Mouse (Mus musculus): ENCODE measurements around the gene Ttc39b.

Ttc39b gene

GRCm38 (mm10) chr4:83186448-83186847, 137.6 kb downstream of the Ttc39b start:
- no peak for DNase-seq (ENCODE audit: low spot score in 2 of 2)

DNA sequence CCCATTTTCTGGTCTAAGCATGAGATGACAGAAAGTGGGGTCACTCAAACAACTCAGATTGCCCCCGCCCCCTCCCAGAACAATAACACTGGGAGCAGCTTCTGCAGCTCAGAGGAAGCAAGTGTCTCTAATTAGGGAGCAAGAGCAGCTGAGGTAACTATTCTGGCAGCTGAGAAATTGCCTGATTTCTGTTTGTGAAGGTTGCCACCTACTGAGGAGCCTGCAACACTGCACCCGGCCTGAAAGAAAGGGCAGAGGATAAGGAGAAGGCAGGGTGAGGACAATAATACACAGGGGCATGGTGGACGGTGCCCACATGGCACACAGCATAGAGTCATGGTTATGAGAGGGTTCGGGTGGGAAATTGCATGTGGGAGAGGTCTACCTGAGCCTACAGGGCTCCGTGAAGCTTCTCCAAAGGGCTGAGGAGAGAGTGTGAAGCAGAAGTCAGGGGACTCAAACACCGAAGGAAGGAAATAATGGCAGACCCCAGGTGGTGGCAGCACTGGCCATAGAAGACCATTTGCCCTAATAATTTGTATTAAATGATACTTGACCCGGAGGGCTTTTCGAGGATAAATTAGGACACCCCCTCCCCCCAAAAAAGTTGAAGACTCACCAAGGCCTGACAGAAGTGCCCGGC, 140.6 kb downstream of the Ttc39b start:
- DNase-seq (ENCODE audit: low spot score in 2 of 2) = peak; percentile 64 to 70

DNA sequence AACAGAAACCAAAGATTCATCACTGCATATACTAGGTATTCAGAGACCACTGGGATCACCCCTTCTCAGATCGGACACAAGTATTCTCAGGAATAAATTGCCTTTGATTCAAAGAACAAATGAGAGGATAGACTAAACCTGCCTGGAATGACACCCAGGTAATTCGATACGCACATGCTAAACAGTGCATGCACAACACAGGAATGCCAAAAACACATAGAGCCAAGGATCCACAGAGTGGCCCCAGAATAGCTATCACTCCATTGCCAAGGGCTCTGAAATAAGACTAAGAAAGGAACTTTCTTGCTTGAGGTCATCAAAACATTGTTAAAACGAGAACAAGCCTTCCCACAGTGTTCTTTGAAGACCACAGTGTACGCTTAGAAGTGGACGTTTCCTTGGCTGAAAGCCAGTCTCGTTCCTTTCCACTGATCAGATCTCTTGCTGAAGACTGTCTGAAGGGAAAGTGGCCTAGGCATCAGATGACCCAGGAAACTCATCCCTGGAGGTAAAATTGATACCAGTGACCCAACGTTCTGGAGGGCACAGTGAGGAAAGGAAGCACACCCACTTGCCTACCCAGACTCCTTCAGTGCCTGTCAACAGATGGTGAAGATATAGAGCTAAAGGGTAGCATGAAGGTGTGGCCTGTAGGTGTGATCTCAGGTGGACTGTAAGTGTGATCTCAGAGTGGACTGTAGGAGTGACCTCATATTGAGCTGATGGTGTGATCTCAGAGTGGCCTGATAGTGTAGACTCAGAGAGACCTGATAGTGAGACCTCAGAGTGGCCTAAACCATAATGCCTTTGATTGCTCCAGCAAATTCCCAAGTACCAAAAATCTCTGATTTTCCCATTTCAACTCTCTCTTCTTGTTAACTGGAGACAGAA, 141.6 kb downstream of the Ttc39b start:
- no peak for DNase-seq (ENCODE audit: low spot score in 2 of 2)

DNA sequence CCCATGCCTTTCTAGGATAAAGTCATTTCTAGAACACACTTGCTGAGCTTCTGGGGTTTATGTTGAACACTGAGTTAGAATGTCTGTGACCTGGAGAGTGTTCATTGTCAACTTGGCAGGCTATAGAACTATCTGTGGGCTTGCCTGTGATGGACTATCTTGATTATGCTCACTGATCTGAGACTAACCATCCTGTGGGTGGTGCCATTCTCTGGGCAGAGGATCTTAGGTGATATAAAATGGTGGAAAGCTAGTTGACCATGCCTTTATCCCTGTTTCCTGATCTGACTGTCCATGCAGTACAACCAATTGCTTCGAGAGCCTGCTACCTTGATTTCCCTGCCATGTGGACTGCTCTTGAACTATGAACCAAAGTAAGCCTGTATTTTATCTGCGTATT, 146.6 kb downstream of the Ttc39b start:
- DNase-seq (ENCODE audit: low spot score in 2 of 2) = no peak

GRCm38 (mm10) chr4:83174946-83175345, 149.1 kb downstream of the Ttc39b start:
- DNase-seq (ENCODE audit: low spot score in 2 of 2) = no peak

GRCm38 (mm10) chr4:83172278-83172677, 151.8 kb downstream of the Ttc39b start:
- no peak for DNase-seq (ENCODE audit: low spot score in 2 of 2)

DNA sequence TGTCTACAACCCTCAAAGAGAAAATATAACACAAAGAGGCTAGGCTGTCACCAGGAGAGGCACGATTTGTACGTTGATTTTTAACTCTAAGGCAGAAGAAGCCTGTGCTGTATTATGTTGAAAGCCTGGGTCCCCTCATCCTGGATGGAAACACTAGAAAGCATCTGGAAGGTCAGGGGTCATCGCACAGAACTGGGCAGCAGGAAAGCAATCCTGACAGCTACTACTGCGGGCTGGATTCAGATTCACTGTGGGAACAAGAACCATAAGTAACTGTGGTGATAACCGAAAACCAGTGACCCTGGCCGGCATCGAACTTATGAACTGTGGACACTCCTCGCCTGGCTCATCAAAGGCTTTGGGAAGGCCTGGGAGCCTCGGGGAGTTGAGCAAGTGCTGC, 153.3 kb downstream of the Ttc39b start:
- DNase-seq (ENCODE audit: low spot score in 2 of 2) = no peak

All from frontal cortex, postnatal 10 days (tissue).